Mouse (Mus musculus): ENCODE results near the gene Lrrk2. TPM values are rescaled to one million over a fixed set of nuclear protein-coding genes. Genes with fewer than 3 reads are reported as not detected.
A peak's percentile ranks its signal among the peaks of the same experiment; 100 is the strongest.

Gene Lrrk2
- polyA plus RNA-seq, 1 experiment from 2014 or later: 4.2 TPM

DNA sequence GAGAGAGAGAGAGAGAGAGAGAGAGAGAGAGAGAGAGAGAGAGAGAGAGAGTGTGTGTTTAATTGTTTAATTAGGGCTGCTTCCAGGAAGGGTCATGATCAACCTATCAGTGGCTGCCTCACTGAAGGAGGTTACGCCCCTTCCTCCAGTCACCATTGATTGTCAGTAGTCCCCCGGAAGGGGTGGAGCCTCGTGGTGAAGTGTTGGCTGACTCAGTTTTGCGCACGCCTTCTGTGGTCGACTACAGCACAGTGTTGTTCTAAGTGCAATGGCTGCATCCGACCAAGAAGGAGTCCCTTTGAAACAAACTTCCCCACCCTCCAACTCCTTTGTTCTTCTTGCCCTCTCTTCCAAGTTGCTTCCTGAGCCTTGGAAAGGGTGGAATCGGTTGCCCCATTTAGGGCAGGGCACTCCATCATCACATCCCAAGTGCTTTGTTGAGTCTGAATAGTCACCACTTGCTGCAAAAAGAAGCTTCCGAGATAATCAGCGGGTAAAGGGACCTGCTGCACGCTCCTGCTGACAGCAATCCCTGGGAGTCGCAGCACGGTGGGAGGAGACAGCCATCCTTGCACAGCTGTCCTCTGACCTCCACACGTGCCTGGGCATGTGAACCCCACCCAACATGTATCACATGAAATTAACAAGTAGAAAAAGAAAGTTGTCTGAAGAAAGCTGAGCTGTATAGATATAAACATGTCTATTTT, 62.4 kb downstream of the Lrrk2 start:
- WGBS: 81% methylated on average over 14 of the region's 14 CpGs
- 0 out of 2 replicates have a peak, but pooled peaks cover 3% of the 10 kb centered on the region for H3K36me3 ChIP-seq (ENCODE audit: control insufficient read depth, insufficient read depth, low read length)
- no peaks in the 10 kb centered on the region for H3K9me3 ChIP-seq (ENCODE audit: control insufficient read depth, low read length)
- no peak overlapping the region for H3K9ac ChIP-seq (ENCODE audit: low read length)
- no peak overlapping the region for H3K27ac ChIP-seq (replicated peaks)
- no peaks in the 10 kb centered on the region for H3K4me1 ChIP-seq (replicated peaks; ENCODE audit: control insufficient read depth, insufficient read depth)
- no peak for TF ChIP-seq CTCF (IDR thresholded peaks at IDR 0.05; ENCODE audit: low read depth)
- TF ChIP-seq EP300 (optimal IDR thresholded peaks at IDR 0.05): no peak
- DNase-seq (ENCODE audit: low spot score) (no peak), ATAC-seq (ENCODE audit: low FRiP score, low TSS enrichment) (no peak)
- no peaks in the 10 kb centered on the region for H3K27me3 ChIP-seq (ENCODE audit: control insufficient read depth, insufficient read depth, low read length)
- no peak overlapping the region for H3K4me3 ChIP-seq (ENCODE audit: low read depth, low read length)
- no peak overlapping the region for H3K4me2 ChIP-seq (replicated peaks; ENCODE audit: low read depth)

DNA sequence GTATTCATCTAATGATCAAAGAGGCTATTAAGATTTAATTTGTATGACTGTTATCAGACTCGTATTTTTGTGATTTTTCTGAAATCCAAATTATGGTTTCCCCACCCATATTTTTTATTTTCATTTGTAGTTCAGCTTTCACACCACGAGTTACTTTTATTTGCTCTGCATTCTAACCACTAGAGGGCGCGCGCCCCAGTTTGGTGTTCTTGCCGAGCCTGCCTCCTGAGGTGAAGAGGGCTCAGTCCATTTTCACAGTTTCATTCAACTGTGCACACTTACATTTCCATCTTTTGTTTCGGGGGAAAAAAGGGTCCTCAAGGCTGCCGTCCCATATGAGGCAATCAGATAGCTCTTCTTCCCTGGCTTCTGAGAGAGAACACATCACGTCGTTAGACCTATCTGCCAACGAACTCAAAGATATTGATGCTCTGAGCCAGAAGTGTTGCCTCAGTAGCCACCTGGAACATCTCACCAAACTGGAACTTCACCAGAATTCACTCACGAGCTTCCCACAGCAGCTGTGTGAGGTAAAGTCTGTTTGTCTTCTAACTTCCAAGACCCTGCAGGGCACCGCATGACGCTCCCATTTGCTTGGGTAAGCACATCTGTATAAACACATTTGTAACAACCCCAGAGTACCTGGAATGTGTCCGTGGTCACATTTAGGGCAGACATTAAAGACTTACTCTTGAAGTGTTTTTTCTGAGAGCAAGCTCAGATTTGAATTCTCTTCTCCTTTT, 64.0 kb downstream of the Lrrk2 start:
- 0 out of 2 replicates have a peak, but pooled peaks have one; percentile 38 for ATAC-seq (ENCODE audit: low FRiP score, low TSS enrichment)
- Histone ChIP-seq H3K9me3 (ENCODE audit: control insufficient read depth, low read length) (no peaks in the 10 kb centered on the region), H3K4me3 (ENCODE audit: low read depth, low read length) (no peak overlapping the region), H3K27me3 (ENCODE audit: control insufficient read depth, insufficient read depth, low read length) (no peaks in the 10 kb centered on the region), H3K36me3 (ENCODE audit: control insufficient read depth, insufficient read depth, low read length) (no peaks in the 10 kb centered on the region), H3K4me2 (replicated peaks; ENCODE audit: low read depth) (no peak overlapping the region), H3K9ac (ENCODE audit: low read length) (no peak overlapping the region), H3K4me1 (replicated peaks; ENCODE audit: control insufficient read depth, insufficient read depth) (no peaks in the 10 kb centered on the region), H3K27ac (replicated peaks) (no peak overlapping the region)
- WGBS: 33% methylated on average over 15 of the region's 15 CpGs
- DNase-seq (ENCODE audit: low spot score): peak; percentile 70
- no peak for TF ChIP-seq EP300 (optimal IDR thresholded peaks at IDR 0.05)
- peak; percentile 92 for TF ChIP-seq CTCF (IDR thresholded peaks at IDR 0.05; ENCODE audit: low read depth)

DNA sequence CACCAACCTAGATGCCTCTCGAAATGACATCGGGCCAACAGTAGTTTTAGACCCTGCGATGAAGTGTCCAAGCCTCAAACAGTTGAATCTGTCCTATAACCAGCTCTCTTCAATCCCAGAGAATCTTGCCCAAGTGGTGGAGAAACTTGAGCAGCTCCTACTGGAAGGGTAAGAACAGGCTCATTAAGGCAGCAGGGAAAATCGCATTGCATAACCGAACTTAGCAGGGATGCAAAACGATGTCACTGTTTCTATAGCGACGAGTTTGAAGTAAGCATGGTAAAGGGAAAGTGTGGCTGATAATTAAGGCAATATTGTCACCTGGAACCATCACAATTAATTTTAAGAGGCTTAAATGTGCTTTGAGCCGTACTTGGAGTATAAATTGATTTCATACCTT, 65.8 kb downstream of the Lrrk2 start:
- TF ChIP-seq EP300 (optimal IDR thresholded peaks at IDR 0.05): no peak
- TF ChIP-seq CTCF (IDR thresholded peaks at IDR 0.05; ENCODE audit: low read depth): no peak
- Histone ChIP-seq H3K9me3 (ENCODE audit: control insufficient read depth, low read length) (no peaks in the 10 kb centered on the region), H3K27ac (replicated peaks) (no peak overlapping the region), H3K4me3 (ENCODE audit: low read depth, low read length) (no peak overlapping the region), H3K4me1 (replicated peaks; ENCODE audit: control insufficient read depth, insufficient read depth) (no peaks in the 10 kb centered on the region), H3K27me3 (ENCODE audit: control insufficient read depth, insufficient read depth, low read length) (no peaks in the 10 kb centered on the region), H3K9ac (ENCODE audit: low read length) (no peak overlapping the region), H3K36me3 (ENCODE audit: control insufficient read depth, insufficient read depth, low read length) (no peaks in the 10 kb centered on the region), H3K4me2 (replicated peaks; ENCODE audit: low read depth) (no peak overlapping the region)
- ATAC-seq (ENCODE audit: low FRiP score, low TSS enrichment): no peak
- 85% methylated on average over 9 of the region's 9 CpGs for WGBS
- DNase-seq (ENCODE audit: low spot score): no peak

DNA sequence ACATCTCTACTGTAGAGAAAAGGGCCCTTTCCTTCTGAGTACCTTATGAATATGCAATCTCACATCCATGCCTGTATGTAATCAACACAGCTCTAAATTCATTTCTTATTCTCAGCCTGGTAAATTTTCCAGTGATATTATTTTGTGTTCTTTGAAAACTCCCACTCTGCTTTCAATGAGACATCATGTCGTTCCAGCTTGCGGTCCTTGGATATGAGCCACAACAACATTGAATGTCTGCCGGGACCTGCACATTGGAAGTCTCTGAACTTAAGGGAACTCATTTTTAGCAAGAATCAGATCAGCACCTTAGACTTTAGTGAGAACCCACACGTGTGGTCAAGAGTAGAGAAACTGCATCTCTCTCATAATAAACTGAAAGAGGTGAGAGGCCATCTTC, 72.5 kb downstream of the Lrrk2 start:
- Histone ChIP-seq H3K4me3 (ENCODE audit: low read depth, low read length) (no peak overlapping the region), H3K9me3 (ENCODE audit: control insufficient read depth, low read length) (no peaks in the 10 kb centered on the region), H3K36me3 (ENCODE audit: control insufficient read depth, insufficient read depth, low read length) (peaks cover 7% of the 10 kb centered on the region; the same call in 1 of the 2 replicates), H3K27ac (replicated peaks) (no peak overlapping the region), H3K27me3 (ENCODE audit: control insufficient read depth, insufficient read depth, low read length) (no peaks in the 10 kb centered on the region), H3K4me1 (replicated peaks; ENCODE audit: control insufficient read depth, insufficient read depth) (no peaks in the 10 kb centered on the region), H3K4me2 (replicated peaks; ENCODE audit: low read depth) (no peak overlapping the region), H3K9ac (ENCODE audit: low read length) (no peak overlapping the region)
- no peak for TF ChIP-seq EP300 (optimal IDR thresholded peaks at IDR 0.05)
- TF ChIP-seq CTCF (IDR thresholded peaks at IDR 0.05; ENCODE audit: low read depth): no peak
- DNase-seq (ENCODE audit: low spot score): no peak
- ATAC-seq (ENCODE audit: low FRiP score, low TSS enrichment): no peak
- WGBS: 79% methylated on average over 4 of the region's 4 CpGs

DNA sequence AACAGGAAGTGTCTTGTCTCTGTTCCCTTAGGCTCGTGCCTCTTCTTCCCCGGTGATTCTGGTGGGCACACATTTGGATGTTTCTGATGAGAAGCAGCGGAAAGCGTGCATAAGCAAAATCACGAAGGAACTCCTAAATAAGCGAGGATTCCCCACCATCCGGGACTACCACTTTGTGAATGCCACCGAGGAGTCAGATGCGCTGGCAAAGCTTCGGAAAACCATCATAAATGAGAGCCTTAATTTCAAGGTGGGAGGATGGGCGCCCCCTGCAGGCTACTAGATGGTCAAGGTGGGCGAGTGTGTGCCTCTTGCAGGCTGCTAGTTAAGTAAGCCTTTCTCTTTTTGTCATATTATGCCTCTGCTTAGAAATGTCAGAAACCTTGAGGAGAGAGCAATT, 79.1 kb downstream of the Lrrk2 start:
- H3K36me3 ChIP-seq (ENCODE audit: control insufficient read depth, insufficient read depth, low read length): peaks cover 7% of the 10 kb centered on the region; the same call in 1 of the 2 replicates
- H3K27ac ChIP-seq (replicated peaks): no peak overlapping the region
- no peaks in the 10 kb centered on the region for H3K27me3 ChIP-seq (ENCODE audit: control insufficient read depth, insufficient read depth, low read length)
- no peak overlapping the region for H3K9ac ChIP-seq (ENCODE audit: low read length)
- no peaks in the 10 kb centered on the region for H3K4me1 ChIP-seq (replicated peaks; ENCODE audit: control insufficient read depth, insufficient read depth)
- H3K9me3 ChIP-seq (ENCODE audit: control insufficient read depth, low read length): no peaks in the 10 kb centered on the region
- DNase-seq (ENCODE audit: low spot score) (peak; percentile 31), ATAC-seq (ENCODE audit: low FRiP score, low TSS enrichment) (no peak)
- no peak overlapping the region for H3K4me2 ChIP-seq (replicated peaks; ENCODE audit: low read depth)
- TF ChIP-seq CTCF (IDR thresholded peaks at IDR 0.05; ENCODE audit: low read depth) (peak; percentile 60), EP300 (optimal IDR thresholded peaks at IDR 0.05) (no peak)
- 64% methylated on average over 12 of the region's 12 CpGs for WGBS
- no peak overlapping the region for H3K4me3 ChIP-seq (ENCODE audit: low read depth, low read length)
